ENCODE assay signal across 24 mouse cellular contexts in the genomic region with DNA sequence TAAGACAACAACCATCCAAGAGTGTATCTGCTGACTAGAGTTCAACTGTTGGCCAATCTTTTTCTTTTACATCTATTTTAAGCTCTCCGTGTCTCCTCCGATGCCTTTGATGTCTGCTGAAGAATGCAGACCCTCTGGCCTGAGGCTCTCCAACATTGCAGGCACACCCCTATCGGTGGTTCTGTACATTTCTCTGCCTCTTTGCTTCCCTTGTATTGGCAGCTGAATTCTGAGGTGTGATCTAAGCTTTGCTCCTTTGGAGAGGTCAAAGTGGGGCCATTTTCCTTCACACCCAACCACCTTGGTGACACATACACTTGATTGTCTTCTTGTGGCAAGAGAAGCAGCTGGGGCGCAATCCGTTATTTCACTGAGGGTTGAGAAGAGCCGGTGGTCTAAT.
"Had no signal": no experiment of that assay in that cellular context is flagged by ENCODE, and none has a peak within 500 bp of the region (broad histone marks: within the 10 kb centered on the region; RNA-seq: fewer than 3 reads in every experiment).

No protein-coding gene starts in this region.

- H3K4me3 ChIP-seq: layer of hippocampus, adult 2 months; left cerebral cortex, adult 2 months; limb, embryonic 13.5 days; liver, embryonic 12.5 days; liver, embryonic 15.5 days; lung, embryonic 15.5 days; megakaryocyte, embryonic 14.5 days; midbrain, embryonic 10.5 days; midbrain, embryonic 13.5 days; myocyte; neural tube, embryonic 13.5 days; stomach, embryonic 15.5 days had no signal

- H3K27ac ChIP-seq: kidney, postnatal 0 days; layer of hippocampus, adult 2 months; left cerebral cortex, adult 2 months; limb, embryonic 13.5 days; liver, embryonic 12.5 days; liver, embryonic 15.5 days; lung, embryonic 15.5 days; midbrain, embryonic 10.5 days; midbrain, embryonic 13.5 days; neural tube, embryonic 13.5 days; stomach, embryonic 15.5 days had no signal

- H3K9me3 ChIP-seq: limb, embryonic 13.5 days; liver, embryonic 12.5 days; liver, embryonic 15.5 days; lung, embryonic 15.5 days; megakaryocyte, embryonic 14.5 days; midbrain, embryonic 10.5 days; midbrain, embryonic 13.5 days; neural tube, embryonic 13.5 days; stomach, embryonic 15.5 days had no signal

- H3K36me3 ChIP-seq: limb, embryonic 13.5 days; liver, embryonic 12.5 days; liver, embryonic 15.5 days; lung, embryonic 15.5 days; midbrain, embryonic 10.5 days; midbrain, embryonic 13.5 days; neural tube, embryonic 13.5 days; stomach, embryonic 15.5 days had no signal

- H3K27me3 ChIP-seq: limb, embryonic 13.5 days; liver, embryonic 15.5 days; lung, embryonic 15.5 days; stomach, embryonic 15.5 days had no signal

- H3K4me1 ChIP-seq: limb, embryonic 13.5 days; liver, embryonic 12.5 days; liver, embryonic 15.5 days; lung, embryonic 15.5 days; megakaryocyte, embryonic 14.5 days; midbrain, embryonic 10.5 days; stomach, embryonic 15.5 days had no signal

- DNase-seq: kidney, postnatal 25 days; layer of hippocampus, adult 9-11 months; layer of hippocampus, postnatal 36 days; liver; lung, adult 18-20 months; lung, postnatal 10 days; lung, postnatal 36 days; retina, postnatal 1 day; right cerebral cortex, postnatal 25 days; spleen, adult 18-20 months; thymus, postnatal 25 days had no signal
